Mouse (Mus musculus): ENCODE results near the gene Vmn1r71. TPM values are rescaled to one million over a fixed set of nuclear protein-coding genes. Genes with fewer than 3 reads are reported as not detected.
"Not testable (repeated sequence)": the region's sequence is repeated elsewhere in the genome, so short reads cannot be mapped to it uniquely, and the experiment has no call there.

Gene Vmn1r71
- total RNA-seq (2017) = not detected in 2 replicates

- no peak for ATAC-seq (replicated peaks in 1 of 2; ENCODE audit: insufficient read depth in 1 of 2, low FRiP score in 2 of 2, low TSS enrichment in 1 of 2, low read depth in 1 of 2, poor library complexity in 2 of 2, severe bottlenecking in 2 of 2)
Measured at GRCm38 (mm10) chr7:10754264-10754663, at the start of gene Vmn1r71. TSS of gene Vmn1r71 (minus strand) at chr7:10754364.

DNA sequence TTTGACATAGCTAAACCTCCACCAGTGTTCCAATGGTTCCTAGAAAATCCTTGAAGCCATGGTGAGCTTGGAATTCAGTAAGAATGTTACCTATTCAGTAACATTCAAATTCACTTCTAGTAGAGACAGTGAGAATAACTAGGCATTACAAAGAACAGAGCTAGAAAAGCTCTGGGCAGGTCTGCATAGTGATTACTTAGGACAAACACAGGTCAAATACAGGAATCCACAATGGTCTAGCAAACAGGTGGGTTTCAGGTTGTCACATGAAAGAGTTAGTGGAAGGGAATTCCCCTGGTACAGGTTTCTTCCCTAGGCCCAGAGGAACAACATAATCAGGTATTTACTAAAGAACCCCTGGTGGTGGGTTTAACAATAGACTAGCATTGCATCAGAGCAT, 3.4 kb upstream of the Vmn1r71 start:
- not testable (repeated sequence) for ATAC-seq (replicated peaks in 1 of 2; ENCODE audit: insufficient read depth in 1 of 2, low FRiP score in 2 of 2, low TSS enrichment in 1 of 2, low read depth in 1 of 2, poor library complexity in 2 of 2, severe bottlenecking in 2 of 2)

Other genes starting within 250 kb of the Vmn1r71 start
- gene Vmn1r68, start 195.9 kb downstream of the Vmn1r71 start, total RNA-seq (2017) = not detected in 2 replicates
- not detected in 2 replicates for gene Vmn1r69, start 140.7 kb downstream of the Vmn1r71 start, total RNA-seq (2017)
- not detected in 2 replicates for gene Vmn1r70, start 122.8 kb downstream of the Vmn1r71 start, total RNA-seq (2017)
- gene Nlrp4b, start 66.6 kb downstream of the Vmn1r71 start, total RNA-seq (2017) = not detected in 2 replicates
- gene Zscan4b, start 150.7 kb upstream of the Vmn1r71 start, total RNA-seq (2017) = not detected in 2 replicates